Mouse (Mus musculus): ENCODE results near the gene Ccr10.

DNA sequence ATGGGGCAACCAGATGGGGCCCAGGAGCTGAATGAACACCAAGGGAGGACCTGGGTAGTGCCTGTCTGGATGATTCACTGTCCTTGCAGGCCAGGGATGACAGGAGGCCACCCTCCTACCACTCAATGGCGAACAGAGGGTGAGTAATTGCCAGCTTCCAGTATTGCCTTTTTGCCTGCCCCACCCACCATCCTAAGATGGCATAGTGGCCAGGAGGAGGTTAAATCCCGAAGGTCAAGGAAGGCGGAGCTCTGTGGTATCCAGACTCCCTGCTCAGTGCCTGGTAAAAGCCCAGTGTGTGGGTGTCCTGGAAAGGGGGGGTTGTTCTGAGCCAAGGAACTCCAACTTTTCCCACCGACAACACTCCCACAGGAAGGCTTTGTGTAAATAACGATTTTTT is 12.9 kb downstream of the Ccr10 start:
- TF ChIP-seq POLR2A (IDR thresholded peaks at IDR 0.05; ENCODE audit: borderline replicate concordance, extremely low read depth, insufficient read depth, insufficient read length, poor library complexity, severe bottlenecking) (no peak), CTCF (IDR thresholded peaks at IDR 0.05; ENCODE audit: borderline replicate concordance, extremely low read depth, insufficient read depth, insufficient read length) (no peak)

All from brain, embryonic 14.5 days (tissue).